Mouse (Mus musculus): Measurements from ENCODE around the gene Rab27a. TPM values are rescaled to one million over a fixed set of nuclear protein-coding genes. Genes with fewer than 3 reads are reported as not detected.

Gene Rab27a
- total and polyA plus RNA-seq, 3 experiments = 14.8 to 25.6 (median 20.0) TPM

GRCm38 (mm10) chr9:73083956-73084355 is 39.3 kb downstream of the Rab27a start:
- in situ Hi-C loops (cut with MboI; ENCODE audit: low pct_ligation_motif_present, low pct_unique_long_range_greater_than_20kb, low sequenced_read_pairs) = loop anchor here (25.0 kb wide), 1 partner anchor 322 kb away; no protein-coding TSS in a partner anchor
- Histone ChIP-seq H3K4me2 (ENCODE audit: insufficient read depth, low read depth, poor library complexity, severe bottlenecking) (no peak overlapping the region), H3K9ac (ENCODE audit: insufficient read depth, low read depth) (no peak overlapping the region), H3K4me3 (replicated peaks in 1 of 3; ENCODE audit: low read depth in 2 of 3, low read length in 2 of 3, poor library complexity in 1 of 3) (no peak overlapping the region), H3K9me3 (replicated peaks; ENCODE audit: low read length) (no peaks in the 10 kb centered on the region), H3K27me3 (replicated peaks) (no peaks in the 10 kb centered on the region), H3K36me3 (replicated peaks in 1 of 2; ENCODE audit: control insufficient read depth in 1 of 2, insufficient read depth in 1 of 2, low read length in 1 of 2) (peaks cover 12 to 35% of the 10 kb centered on the region in 2 experiments), H3K27ac (ENCODE audit: insufficient read depth, low read depth) (no peak overlapping the region), H3K4me1 (ENCODE audit: control insufficient read depth in 1 of 2, insufficient read depth in 2 of 2) (peaks cover 7 to 72% of the 10 kb centered on the region in 2 experiments; a peak in 3 of 4 replicates), H3K79me2 (replicated peaks; ENCODE audit: control insufficient read depth, extremely low read depth, insufficient read depth, poor library complexity, severe bottlenecking) (no peaks in the 10 kb centered on the region)
- dilution Hi-C loops (cut with MboI; ENCODE audit: extremely low pct_ligation_motif_present, extremely low pct_unique_long_range_greater_than_20kb, low sequenced_read_pairs) = no loop called here
- no peak for TF ChIP-seq ETS1 (conservative IDR thresholded peaks at IDR 0.05; ENCODE audit: low read depth, low read length)
- no peak for TF ChIP-seq ZKSCAN1 (IDR thresholded peaks at IDR 0.05; ENCODE audit: borderline replicate concordance, low read depth, low read length)
- TF ChIP-seq USF2 (conservative IDR thresholded peaks at IDR 0.05; ENCODE audit: low read depth, low read length) = no peak
- TF ChIP-seq MAZ (IDR thresholded peaks at IDR 0.05; ENCODE audit: low read depth, low read length) = no peak
- TF ChIP-seq UBTF (IDR thresholded peaks at IDR 0.05; ENCODE audit: low read depth, low read length) = no peak
- no peak for TF ChIP-seq HCFC1 (IDR thresholded peaks at IDR 0.05; ENCODE audit: low read depth, low read length)
- TF ChIP-seq IRF4 (IDR thresholded peaks at IDR 0.05; ENCODE audit: low read depth, low read length) = no peak
- no peak for TF ChIP-seq ZC3H11A (IDR thresholded peaks at IDR 0.05; ENCODE audit: low read depth, low read length)
- no peak for TF ChIP-seq CTCF (conservative IDR thresholded peaks at IDR 0.05 in 1 of 2, IDR thresholded peaks at IDR 0.05 in 1 of 2; ENCODE audit: low read depth in 2 of 2, low read length in 2 of 2)
- no peak for TF ChIP-seq NRF1 (IDR thresholded peaks at IDR 0.05; ENCODE audit: low read depth, low read length)
- no peak for TF ChIP-seq ZNF384 (IDR thresholded peaks at IDR 0.05; ENCODE audit: low read depth, low read length)
- no peak for TF ChIP-seq TBP (conservative IDR thresholded peaks at IDR 0.05; ENCODE audit: low read depth, low read length)
- TF ChIP-seq MXI1 (IDR thresholded peaks at IDR 0.05; ENCODE audit: low read depth, low read length) = no peak
- no peak for TF ChIP-seq RAD21 (IDR thresholded peaks at IDR 0.05; ENCODE audit: low read depth, low read length)
- TF ChIP-seq KAT2A (IDR thresholded peaks at IDR 0.05; ENCODE audit: insufficient replicate concordance, low read length) = no peak
- no peak for TF ChIP-seq SMC3 (IDR thresholded peaks at IDR 0.05; ENCODE audit: low read depth, low read length)
- DNase-seq (ENCODE audit: extremely low read depth) = no peak

- H3K79me2 ChIP-seq (replicated peaks; ENCODE audit: control insufficient read depth, extremely low read depth, insufficient read depth, poor library complexity, severe bottlenecking) = no peaks in the 10 kb centered on the region
- H3K4me3 ChIP-seq (replicated peaks in 1 of 3; ENCODE audit: low read depth in 2 of 3, low read length in 2 of 3, poor library complexity in 1 of 3) = no peak overlapping the region
- dilution Hi-C loops (cut with MboI; ENCODE audit: extremely low pct_ligation_motif_present, extremely low pct_unique_long_range_greater_than_20kb, low sequenced_read_pairs) (no loop called here), in situ Hi-C loops (cut with MboI; ENCODE audit: low pct_ligation_motif_present, low pct_unique_long_range_greater_than_20kb, low sequenced_read_pairs) (loop anchor here (25.0 kb wide), 1 partner anchor 324 kb away; no protein-coding TSS in a partner anchor)
- H3K36me3 ChIP-seq (replicated peaks in 1 of 2; ENCODE audit: control insufficient read depth in 1 of 2, insufficient read depth in 1 of 2, low read length in 1 of 2) = peaks cover 12 to 36% of the 10 kb centered on the region in 2 experiments
- H3K27ac ChIP-seq (ENCODE audit: insufficient read depth, low read depth) = no peak overlapping the region
- no peaks in the 10 kb centered on the region for H3K27me3 ChIP-seq (replicated peaks)
- no peaks in the 10 kb centered on the region for H3K9me3 ChIP-seq (replicated peaks; ENCODE audit: low read length)
- DNase-seq (ENCODE audit: extremely low read depth) = no peak
- peaks cover 7 to 83% of the 10 kb centered on the region in 2 experiments; a peak in 3 of 4 replicates for H3K4me1 ChIP-seq (ENCODE audit: control insufficient read depth in 1 of 2, insufficient read depth in 2 of 2)
- TF ChIP-seq CHD1 (IDR thresholded peaks at IDR 0.05; ENCODE audit: low read depth, low read length) (no peak), KAT2A (IDR thresholded peaks at IDR 0.05; ENCODE audit: insufficient replicate concordance, low read length) (no peak), POLR2AphosphoS2 (IDR thresholded peaks at IDR 0.05; ENCODE audit: low read depth, low read length) (no peak), CHD2 (IDR thresholded peaks at IDR 0.05; ENCODE audit: low read length) (no peak), E2F4 (IDR thresholded peaks at IDR 0.05; ENCODE audit: insufficient replicate concordance, low read depth, low read length) (no peak), NRF1 (IDR thresholded peaks at IDR 0.05; ENCODE audit: low read depth, low read length) (no peak), IRF4 (IDR thresholded peaks at IDR 0.05; ENCODE audit: low read depth, low read length) (no peak), USF2 (conservative IDR thresholded peaks at IDR 0.05; ENCODE audit: low read depth, low read length) (no peak), MAX (IDR thresholded peaks at IDR 0.05; ENCODE audit: low read length) (no peak), MAZ (IDR thresholded peaks at IDR 0.05; ENCODE audit: low read depth, low read length) (no peak), POLR2A (IDR thresholded peaks at IDR 0.05; ENCODE audit: low read depth, low read length) (no peak)
- H3K4me2 ChIP-seq (ENCODE audit: insufficient read depth, low read depth, poor library complexity, severe bottlenecking) = no peak overlapping the region
- no peak overlapping the region for H3K9ac ChIP-seq (ENCODE audit: insufficient read depth, low read depth)
Observed at GRCm38 (mm10) chr9:73085845-73086244, 41.2 kb downstream of the Rab27a start.

All from CH12.LX (cell line).